Mouse (Mus musculus): ENCODE data around the gene Prrt2. TPM values are rescaled to one million over a fixed set of nuclear protein-coding genes. Genes with fewer than 3 reads are reported as not detected.

The Prrt2 gene
- polyA plus RNA-seq, 1 experiment from 2014 or later: 63.3 TPM

- peak within 1 kb of the TSS; percentile 94 for H3K27ac ChIP-seq (ENCODE audit: low read length)
- peaks cover 6% of the 10 kb centered on the region for H3K36me3 ChIP-seq (ENCODE audit: control insufficient read depth, insufficient read depth, low read length)
- peak; percentile 82 for ATAC-seq
- peaks cover 55% of the 10 kb centered on the region for H3K4me1 ChIP-seq (ENCODE audit: control insufficient read depth, insufficient read depth, low read length)
- no peaks in the 10 kb centered on the region for H3K27me3 ChIP-seq (ENCODE audit: control insufficient read depth, insufficient read depth, low read depth, low read length)
- peak within 1 kb of the TSS; percentile 58 for H3K4me3 ChIP-seq (ENCODE audit: low read depth, low read length)
- peak within 1 kb of the TSS; percentile 81 for H3K9ac ChIP-seq (ENCODE audit: low read depth, low read length)
- H3K9me3 ChIP-seq (replicated peaks; ENCODE audit: control insufficient read depth, low read length, poor library complexity, severe bottlenecking): no peaks in the 10 kb centered on the region
- H3K4me2 ChIP-seq (ENCODE audit: low read length): peak within 1 kb of the TSS; percentile 80
- WGBS: 3% methylated on average over 39 of the region's 39 CpGs
Observed at GRCm38 (mm10) chr7:127016971-127017949, 3.8 kb downstream of the Prrt2 start, which contains the start of gene Pagr1a. Gene Pagr1a (minus strand): TSS chr7:127017352.

- peak overlapping the region; percentile 58 for H3K4me3 ChIP-seq (ENCODE audit: low read depth, low read length)
- H3K4me2 ChIP-seq (ENCODE audit: low read length): peak overlapping the region; percentile 80
- ATAC-seq: peak; percentile 33
- H3K4me1 ChIP-seq (ENCODE audit: control insufficient read depth, insufficient read depth, low read length): peaks cover 51% of the 10 kb centered on the region
- H3K9ac ChIP-seq (ENCODE audit: low read depth, low read length): peak overlapping the region; percentile 81
- peak overlapping the region; percentile 94 for H3K27ac ChIP-seq (ENCODE audit: low read length)
- peaks cover 6% of the 10 kb centered on the region for H3K36me3 ChIP-seq (ENCODE audit: control insufficient read depth, insufficient read depth, low read length)
- no peaks in the 10 kb centered on the region for H3K27me3 ChIP-seq (ENCODE audit: control insufficient read depth, insufficient read depth, low read depth, low read length)
- no peaks in the 10 kb centered on the region for H3K9me3 ChIP-seq (replicated peaks; ENCODE audit: control insufficient read depth, low read length, poor library complexity, severe bottlenecking)
- whole genome bisulfite sequencing: 0% methylated on average over 22 of the region's 22 CpGs
Observed at GRCm38 (mm10) chr7:127016486-127016938, 4.5 kb downstream of the Prrt2 start.

GRCm38 (mm10) chr7:127016481-127016485, 4.7 kb downstream of the Prrt2 start, which contains the start of gene Pagr1b:
Gene Pagr1b (minus strand): TSS chr7:127016484.
- Histone ChIP-seq H3K4me1 (ENCODE audit: control insufficient read depth, insufficient read depth, low read length) (peaks cover 48% of the 10 kb centered on the region), H3K9ac (ENCODE audit: low read depth, low read length) (peak within 1 kb of the TSS; percentile 81)

GRCm38 (mm10) chr7:127016081-127016480, 4.9 kb downstream of the Prrt2 start:
- under 1% methylated on average over 10 of the region's 10 CpGs for WGBS
- peak; percentile 19 for ATAC-seq
- Histone ChIP-seq H3K36me3 (ENCODE audit: control insufficient read depth, insufficient read depth, low read length) (peaks cover 6% of the 10 kb centered on the region), H3K27me3 (ENCODE audit: control insufficient read depth, insufficient read depth, low read depth, low read length) (no peaks in the 10 kb centered on the region), H3K4me1 (ENCODE audit: control insufficient read depth, insufficient read depth, low read length) (peaks cover 47% of the 10 kb centered on the region), H3K9me3 (replicated peaks; ENCODE audit: control insufficient read depth, low read length, poor library complexity, severe bottlenecking) (no peaks in the 10 kb centered on the region), H3K9ac (ENCODE audit: low read depth, low read length) (peak overlapping the region; percentile 81), H3K27ac (ENCODE audit: low read length) (peak overlapping the region; percentile 94), H3K4me3 (ENCODE audit: low read depth, low read length) (peak overlapping the region; percentile 58), H3K4me2 (ENCODE audit: low read length) (peak overlapping the region; percentile 80)

More at GRCm38 (mm10) chr7:127016481-127016485, 4.7 kb downstream of the Prrt2 start, which contains the start of gene Pagr1b:
- ATAC-seq: no peak
- H3K4me2 ChIP-seq (ENCODE audit: low read length): peak within 1 kb of the TSS; percentile 80
- H3K27ac ChIP-seq (ENCODE audit: low read length): peak within 1 kb of the TSS; percentile 94
- peaks cover 6% of the 10 kb centered on the region for H3K36me3 ChIP-seq (ENCODE audit: control insufficient read depth, insufficient read depth, low read length)
- peak within 1 kb of the TSS; percentile 58 for H3K4me3 ChIP-seq (ENCODE audit: low read depth, low read length)
- H3K27me3 ChIP-seq (ENCODE audit: control insufficient read depth, insufficient read depth, low read depth, low read length): no peaks in the 10 kb centered on the region
- H3K9me3 ChIP-seq (replicated peaks; ENCODE audit: control insufficient read depth, low read length, poor library complexity, severe bottlenecking): no peaks in the 10 kb centered on the region

GRCm38 (mm10) chr7:127014993-127015392, 6.0 kb downstream of the Prrt2 start:
- H3K27me3 ChIP-seq (ENCODE audit: control insufficient read depth, insufficient read depth, low read depth, low read length): no peaks in the 10 kb centered on the region
- peaks cover 6% of the 10 kb centered on the region for H3K36me3 ChIP-seq (ENCODE audit: control insufficient read depth, insufficient read depth, low read length)
- H3K27ac ChIP-seq (ENCODE audit: low read length): no peak overlapping the region
- no peak overlapping the region for H3K9ac ChIP-seq (ENCODE audit: low read depth, low read length)
- WGBS: 96% methylated on average over 12 of the region's 12 CpGs
- peaks cover 40% of the 10 kb centered on the region for H3K4me1 ChIP-seq (ENCODE audit: control insufficient read depth, insufficient read depth, low read length)
- H3K4me3 ChIP-seq (ENCODE audit: low read depth, low read length): no peak overlapping the region
- H3K4me2 ChIP-seq (ENCODE audit: low read length): no peak overlapping the region
- no peak for ATAC-seq
- no peaks in the 10 kb centered on the region for H3K9me3 ChIP-seq (replicated peaks; ENCODE audit: control insufficient read depth, low read length, poor library complexity, severe bottlenecking)

- no peak for ATAC-seq
- Histone ChIP-seq H3K36me3 (ENCODE audit: control insufficient read depth, insufficient read depth, low read length) (peaks cover 6% of the 10 kb centered on the region), H3K27me3 (ENCODE audit: control insufficient read depth, insufficient read depth, low read depth, low read length) (no peaks in the 10 kb centered on the region), H3K4me3 (ENCODE audit: low read depth, low read length) (peak within 1 kb of the TSS; percentile 5; the same call in 1 of the 2 replicates), H3K9ac (ENCODE audit: low read depth, low read length) (peak within 1 kb of the TSS; percentile 81; the same call in 1 of the 2 replicates), H3K4me2 (ENCODE audit: low read length) (peak within 1 kb of the TSS; percentile 80; the same call in 1 of the 2 replicates), H3K4me1 (ENCODE audit: control insufficient read depth, insufficient read depth, low read length) (peaks cover 34% of the 10 kb centered on the region), H3K27ac (ENCODE audit: low read length) (no peak within 1 kb of the TSS), H3K9me3 (replicated peaks; ENCODE audit: control insufficient read depth, low read length, poor library complexity, severe bottlenecking) (no peaks in the 10 kb centered on the region)
- WGBS: 78% methylated on average over 11 of the region's 11 CpGs
Observed at GRCm38 (mm10) chr7:127014320-127014719, 6.7 kb downstream of the Prrt2 start, which contains the start of gene Mvp. Gene Mvp (minus strand): TSS chr7:127014621.

- WGBS: 96% methylated on average over 6 of the region's 6 CpGs
- ATAC-seq: no peak
- no peak overlapping the region for H3K4me2 ChIP-seq (ENCODE audit: low read length)
- no peak overlapping the region for H3K4me3 ChIP-seq (ENCODE audit: low read depth, low read length)
- H3K27me3 ChIP-seq (ENCODE audit: control insufficient read depth, insufficient read depth, low read depth, low read length): no peaks in the 10 kb centered on the region
- no peaks in the 10 kb centered on the region for H3K9me3 ChIP-seq (replicated peaks; ENCODE audit: control insufficient read depth, low read length, poor library complexity, severe bottlenecking)
- no peak overlapping the region for H3K9ac ChIP-seq (ENCODE audit: low read depth, low read length)
- no peak overlapping the region for H3K27ac ChIP-seq (ENCODE audit: low read length)
- H3K36me3 ChIP-seq (ENCODE audit: control insufficient read depth, insufficient read depth, low read length): peaks cover 6% of the 10 kb centered on the region
- H3K4me1 ChIP-seq (ENCODE audit: control insufficient read depth, insufficient read depth, low read length): peaks cover 25% of the 10 kb centered on the region
Observed at GRCm38 (mm10) chr7:127013385-127013784, 7.6 kb downstream of the Prrt2 start.

- Histone ChIP-seq H3K27me3 (ENCODE audit: control insufficient read depth, insufficient read depth, low read depth, low read length) (no peaks in the 10 kb centered on the region), H3K9me3 (replicated peaks; ENCODE audit: control insufficient read depth, low read length, poor library complexity, severe bottlenecking) (no peaks in the 10 kb centered on the region), H3K4me2 (ENCODE audit: low read length) (no peak overlapping the region), H3K27ac (ENCODE audit: low read length) (no peak overlapping the region), H3K4me1 (ENCODE audit: control insufficient read depth, insufficient read depth, low read length) (peaks cover 19% of the 10 kb centered on the region), H3K36me3 (ENCODE audit: control insufficient read depth, insufficient read depth, low read length) (peaks cover 6% of the 10 kb centered on the region), H3K9ac (ENCODE audit: low read depth, low read length) (no peak overlapping the region), H3K4me3 (ENCODE audit: low read depth, low read length) (no peak overlapping the region)
- no peak for ATAC-seq
- 96% methylated on average over 10 of the region's 10 CpGs for WGBS
Observed at GRCm38 (mm10) chr7:127012845-127013244, 8.2 kb downstream of the Prrt2 start.

- Histone ChIP-seq H3K27ac (ENCODE audit: low read length) (no peak overlapping the region), H3K9ac (ENCODE audit: low read depth, low read length) (no peak overlapping the region), H3K4me2 (ENCODE audit: low read length) (no peak overlapping the region), H3K36me3 (ENCODE audit: control insufficient read depth, insufficient read depth, low read length) (peaks cover 6% of the 10 kb centered on the region), H3K27me3 (ENCODE audit: control insufficient read depth, insufficient read depth, low read depth, low read length) (no peaks in the 10 kb centered on the region), H3K4me1 (ENCODE audit: control insufficient read depth, insufficient read depth, low read length) (peaks cover 15% of the 10 kb centered on the region), H3K9me3 (replicated peaks; ENCODE audit: control insufficient read depth, low read length, poor library complexity, severe bottlenecking) (no peaks in the 10 kb centered on the region), H3K4me3 (ENCODE audit: low read depth, low read length) (no peak overlapping the region)
- ATAC-seq: no peak
- WGBS: 88% methylated on average over 6 of the region's 6 CpGs
Observed at GRCm38 (mm10) chr7:127012374-127012773, 8.6 kb downstream of the Prrt2 start.

Data from midbrain, embryonic 16.5 days (tissue).